Mouse (Mus musculus) liver, embryonic 14 days (tissue): ENCODE measurements around the gene Amz1. TPM values are rescaled to one million over a fixed set of nuclear protein-coding genes. Genes with fewer than 3 reads are reported as not detected.

Experiments used
- polyA plus RNA-seq: library from polyadenylated mRNA; depleted of rRNA; stranded (reverse); fragments of >200 nt; gene quantifications from 2 replicates; pipeline ENCODE4 v1.2.3, GENCODE M21; 2012; rRNA removed

The Amz1 gene
- 0.61 and 0.81 TPM in 2 replicates for polyA plus RNA-seq

GRCm38 (mm10) chr5:140723822-140724221 is at the start of gene Amz1:
Gene Amz1 (plus strand): TSS chr5:140724127.

DNA sequence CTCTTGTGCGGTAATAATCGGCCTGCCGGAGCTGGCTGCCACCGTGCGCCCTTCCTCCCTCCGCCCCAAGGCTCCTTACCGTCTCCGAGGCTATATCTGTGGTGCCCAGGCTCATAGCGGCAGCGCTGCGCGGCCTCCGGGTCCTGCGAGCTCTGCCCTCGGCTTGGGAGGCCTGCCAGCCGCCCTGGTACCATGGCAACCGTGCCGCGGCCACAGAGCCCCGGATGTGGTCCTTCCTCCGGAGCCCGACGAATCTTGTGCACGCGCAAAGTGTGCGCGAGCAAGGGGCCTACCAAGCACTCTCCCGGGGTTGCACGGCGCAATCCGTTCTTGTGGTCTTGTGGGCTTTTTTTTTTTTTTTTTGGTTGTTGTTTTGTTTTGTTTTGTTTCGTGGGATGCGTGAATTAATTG is 21.8 kb upstream of the Amz1 start, which contains the start of gene Iqce:
Iqce (minus strand) TSS at position 276 of the 411 bp plus-strand sequence.

DNA sequence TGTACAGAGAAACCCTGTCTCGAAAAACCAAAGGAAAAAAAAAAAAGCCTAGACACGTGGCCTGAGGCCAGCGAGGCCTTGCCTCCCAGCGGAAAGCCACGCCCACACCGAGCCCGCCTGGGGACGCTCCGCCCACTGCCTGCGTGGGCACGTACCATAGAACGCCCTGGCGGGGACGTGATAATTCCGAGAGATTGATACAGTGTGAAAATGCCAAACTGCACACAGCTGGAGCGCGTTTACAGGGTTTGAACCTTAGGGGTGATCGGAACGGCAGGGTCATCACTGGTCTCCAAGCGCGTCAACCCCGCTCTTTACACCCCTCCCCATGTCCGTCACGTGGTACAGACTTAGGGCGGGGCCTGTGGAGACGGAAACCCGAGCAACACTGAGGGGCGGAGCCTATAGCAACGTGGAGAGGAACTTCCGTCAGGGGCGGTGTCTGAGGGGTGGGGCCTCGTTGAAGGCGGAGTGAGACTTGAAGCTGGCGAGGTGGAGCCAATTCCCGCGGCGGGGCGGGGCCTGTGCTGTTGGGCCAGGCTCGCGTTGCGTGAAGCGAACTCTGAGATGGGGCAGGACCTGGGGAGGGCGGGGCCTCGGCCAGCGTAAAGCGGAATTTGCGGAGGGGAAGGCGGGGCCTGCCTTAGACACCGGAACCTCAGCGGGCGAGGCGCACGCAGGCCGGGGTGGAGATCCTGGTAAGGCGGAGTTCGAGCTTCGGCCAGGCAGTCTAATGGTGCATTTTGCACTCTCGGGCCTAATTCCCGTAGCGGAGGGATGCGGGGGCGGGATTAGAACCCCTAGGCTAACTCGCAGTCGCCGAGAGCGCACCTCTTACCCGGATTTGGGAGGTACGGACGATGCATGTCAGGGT is 19.3 kb upstream of the Amz1 start, which contains the start of gene Brat1:
Brat1 (plus strand) TSS at position 634 of the 874 bp plus-strand sequence.

Other genes with a start within 250 kb of the Amz1 start
- gene Chst12, start 218.6 kb upstream of the Amz1 start, polyA plus RNA-seq: 3.4 and 4.5 TPM in 2 replicates
- 2.4 and 3.0 TPM in 2 replicates for gene Grifin, start 159.1 kb upstream of the Amz1 start, polyA plus RNA-seq
- gene Lfng, start 116.8 kb upstream of the Amz1 start, polyA plus RNA-seq: 9.3 and 12.0 TPM in 2 replicates
- 6.4 and 8.1 TPM in 2 replicates for gene Ttyh3, start 75.1 kb upstream of the Amz1 start, polyA plus RNA-seq
- gene Iqce, start 21.7 kb upstream of the Amz1 start, polyA plus RNA-seq: 4.1 and 4.2 TPM in 2 replicates
- 4.5 and 4.8 TPM in 2 replicates for gene Brat1, start 19.1 kb upstream of the Amz1 start, polyA plus RNA-seq
- 12.3 and 13.3 TPM in 2 replicates for gene Gna12, start 106.3 kb downstream of the Amz1 start, polyA plus RNA-seq